Mouse (Mus musculus) cerebellum, postnatal 14 days (tissue): ENCODE measurements at regions not wholly inside any gene's neighbourhood (a gene's known extent, or its start where the extent isn't known, plus 50 kb on each side); places are given as distances from the start of the nearest gene placed in this dataset.

Experiments used
- DNase-seq, 2 experiments: peaks; one replicate each; pipeline ENCODE4 v3.0.0; 2021; ENCODE audit warnings: mixed read lengths in 2 of 2

GRCm38 (mm10) chr16:24177131-24177530 lies 188.5 kb upstream of the Bcl6 start:
- no peak for DNase-seq

GRCm38 (mm10) chr16:24176057-24176456 lies 187.4 kb upstream of the Bcl6 start:
- DNase-seq, result peak; percentile 80 to 83

- DNase-seq, result no peak
Observed at GRCm38 (mm10) chr16:24175235-24175760, 186.6 kb upstream of the Bcl6 start.

- no peak for DNase-seq
Observed at GRCm38 (mm10) chr16:24174595-24174994, 185.9 kb upstream of the Bcl6 start.

GRCm38 (mm10) chr16:24173783-24174518 lies 185.3 kb upstream of the Bcl6 start:
- no peak for DNase-seq

- DNase-seq, result no peak
Observed at GRCm38 (mm10) chr16:24172653-24173052, 184.0 kb upstream of the Bcl6 start.

GRCm38 (mm10) chr16:24172065-24172464 lies 183.4 kb upstream of the Bcl6 start:
- DNase-seq, result no peak

- DNase-seq, result no peak
Observed at GRCm38 (mm10) chr16:24171161-24171560, 182.5 kb upstream of the Bcl6 start.

GRCm38 (mm10) chr16:24166496-24166895 lies 177.8 kb upstream of the Bcl6 start:
- DNase-seq, result no peak

- peak; percentile 21 to 34 for DNase-seq
Observed at GRCm38 (mm10) chr16:24165461-24166081, 176.9 kb upstream of the Bcl6 start.

GRCm38 (mm10) chr16:24160705-24161285 lies 172.1 kb upstream of the Bcl6 start:
- DNase-seq, result no peak

- DNase-seq, result no peak
Observed at GRCm38 (mm10) chr16:24159336-24159735, 170.7 kb upstream of the Bcl6 start.

- no peak for DNase-seq
Observed at GRCm38 (mm10) chr16:24157753-24158152, 169.1 kb upstream of the Bcl6 start.

GRCm38 (mm10) chr16:24156729-24157430 lies 168.2 kb upstream of the Bcl6 start:
- peak; percentile 82 to 87 for DNase-seq

- no peak for DNase-seq
Observed at GRCm38 (mm10) chr16:24154816-24155357, 166.2 kb upstream of the Bcl6 start.

- DNase-seq, result no peak
Observed at GRCm38 (mm10) chr16:24153943-24154342, 165.3 kb upstream of the Bcl6 start.

- no peak for DNase-seq
Observed at GRCm38 (mm10) chr16:24151831-24152247, 163.2 kb upstream of the Bcl6 start.

GRCm38 (mm10) chr16:24151178-24151725 lies 162.6 kb upstream of the Bcl6 start:
- no peak for DNase-seq

GRCm38 (mm10) chr16:24150512-24150911 lies 161.9 kb upstream of the Bcl6 start:
- no peak for DNase-seq

GRCm38 (mm10) chr16:24149441-24149840 lies 160.8 kb upstream of the Bcl6 start:
- DNase-seq, result peak; percentile 54 to 65

GRCm38 (mm10) chr16:24143894-24144293 lies 155.2 kb upstream of the Bcl6 start:
- no peak for DNase-seq

- no peak for DNase-seq
Observed at GRCm38 (mm10) chr16:24142915-24143541, 154.4 kb upstream of the Bcl6 start.
